ENCODE assay signal across 21 mouse cellular contexts in the genomic region with DNA sequence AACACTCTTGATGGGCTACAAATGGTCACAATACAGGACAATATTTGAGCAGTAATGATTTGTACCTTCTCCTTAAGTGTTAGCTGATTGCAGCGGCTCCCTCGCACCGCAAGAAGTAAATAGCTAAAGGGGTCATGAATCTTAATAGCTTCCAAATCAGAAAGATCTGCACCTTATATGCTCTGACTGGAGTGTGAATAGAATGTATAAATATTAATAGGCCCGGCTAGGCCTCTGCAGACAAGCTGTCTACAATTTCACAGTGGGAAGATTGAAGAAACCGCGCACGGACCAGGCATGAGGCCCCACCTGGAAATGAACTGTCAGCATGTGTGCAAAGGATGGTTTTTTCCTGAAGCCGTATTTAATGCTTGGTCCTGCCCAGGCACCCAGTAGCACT.
DNase-seq lines count a peak whose midpoint lies in the region; ATAC-seq and TF ChIP-seq lines count a peak whose summit lies in the region.
"Had no signal": no experiment of that assay in that cellular context is flagged by ENCODE, and none has a peak within 500 bp of the region (broad histone marks: within the 10 kb centered on the region; RNA-seq: fewer than 3 reads in every experiment).

No protein-coding gene starts in this region.

- no peak for TF ChIP-seq CTCF in forebrain, postnatal 0 days (IDR thresholded peaks at IDR 0.05; ENCODE audit: low read depth)
- no peak for TF ChIP-seq CTCF in hindbrain, postnatal 0 days (IDR thresholded peaks at IDR 0.05; ENCODE audit: low read depth)

- H3K9ac ChIP-seq in forebrain, embryonic 11.5 days (ENCODE audit: low read length), result no peak overlapping the region
- no peak overlapping the region for H3K9ac ChIP-seq in forebrain, postnatal 0 days
- H3K9ac ChIP-seq in hindbrain, embryonic 13.5 days, result no peak overlapping the region
- H3K9ac ChIP-seq in hindbrain, postnatal 0 days (replicated peaks; ENCODE audit: low read length), result no peak overlapping the region
- H3K9ac ChIP-seq in neural tube, embryonic 13.5 days, result no peak overlapping the region
- no peak overlapping the region for H3K9ac ChIP-seq in neural tube, embryonic 15.5 days (replicated peaks)
- H3K9ac ChIP-seq: embryonic facial prominence, embryonic 12.5 days; forebrain, embryonic 12.5 days; heart, embryonic 13.5 days had no signal

- DNase-seq in forebrain, embryonic 11.5 days (ENCODE audit: low spot score), result no peak
- no peak for DNase-seq in forebrain, postnatal 0 days
- no peak for DNase-seq in hindbrain, postnatal 0 days (ENCODE audit: low spot score)
- no peak for DNase-seq in thymus, postnatal 36 days
- DNase-seq in adrenal gland, postnatal 25 days, result no peak
- DNase-seq: adrenal gland, adult 8-10 months; B cell, adult 2 months; cerebellum, adult 11-12 months; cerebellum, adult 9-10 months; cerebellum, postnatal 25 days; gastrocnemius, postnatal 36 days; heart, adult 11 months; heart, postnatal 36 days had no signal

- WGBS in forebrain, embryonic 11.5 days, result 86% methylated on average over 8 of the region's 8 CpGs
- 60% methylated on average over 8 of the region's 8 CpGs for WGBS in forebrain, postnatal 0 days
- 49% methylated on average over 8 of the region's 8 CpGs for WGBS in hindbrain, embryonic 13.5 days
- WGBS in hindbrain, postnatal 0 days, result 54% methylated on average over 8 of the region's 8 CpGs
- 56% methylated on average over 8 of the region's 8 CpGs for WGBS in neural tube, embryonic 13.5 days
- 50% methylated on average over 8 of the region's 8 CpGs for WGBS in neural tube, embryonic 15.5 days

- H3K4me1 ChIP-seq in forebrain, embryonic 11.5 days (replicated peaks; ENCODE audit: control insufficient read depth, insufficient read depth, low read length), result no peaks in the 10 kb centered on the region
- H3K4me1 ChIP-seq in forebrain, postnatal 0 days (ENCODE audit: insufficient read depth), result no peaks in the 10 kb centered on the region
- H3K4me1 ChIP-seq in hindbrain, embryonic 13.5 days (replicated peaks), result peaks cover 5% of the 10 kb centered on the region; the same call in 1 of the 2 replicates
- no peaks in the 10 kb centered on the region for H3K4me1 ChIP-seq in hindbrain, postnatal 0 days (ENCODE audit: insufficient read depth, low read length)
- H3K4me1 ChIP-seq in neural tube, embryonic 13.5 days (replicated peaks), result no peaks in the 10 kb centered on the region
- no peaks in the 10 kb centered on the region for H3K4me1 ChIP-seq in neural tube, embryonic 15.5 days
- H3K4me1 ChIP-seq: embryonic facial prominence, embryonic 12.5 days; heart, embryonic 13.5 days had no signal

- H3K27ac ChIP-seq in forebrain, embryonic 11.5 days (ENCODE audit: low read depth, low read length), result no peak overlapping the region
- H3K27ac ChIP-seq in forebrain, postnatal 0 days (ENCODE audit: low read depth, low read length), result no peak overlapping the region
- H3K27ac ChIP-seq in hindbrain, embryonic 13.5 days, result peak overlapping the region; percentile 69; the same call in 1 of the 2 replicates
- no peak overlapping the region for H3K27ac ChIP-seq in hindbrain, postnatal 0 days
- H3K27ac ChIP-seq in neural tube, embryonic 13.5 days (replicated peaks), result 0 out of 2 replicates have a peak overlapping the region, but pooled peaks have one; percentile 23
- no peak overlapping the region for H3K27ac ChIP-seq in neural tube, embryonic 15.5 days (replicated peaks)
- H3K27ac ChIP-seq: embryonic facial prominence, embryonic 12.5 days; forebrain, embryonic 12.5 days; heart, embryonic 13.5 days had no signal

- no peaks in the 10 kb centered on the region for H3K9me3 ChIP-seq in forebrain, embryonic 11.5 days (ENCODE audit: control insufficient read depth, low read length)
- H3K9me3 ChIP-seq in forebrain, postnatal 0 days (ENCODE audit: low read length), result no peaks in the 10 kb centered on the region
- no peaks in the 10 kb centered on the region for H3K9me3 ChIP-seq in hindbrain, embryonic 13.5 days
- no peaks in the 10 kb centered on the region for H3K9me3 ChIP-seq in hindbrain, postnatal 0 days (ENCODE audit: low read length)
- no peaks in the 10 kb centered on the region for H3K9me3 ChIP-seq in neural tube, embryonic 13.5 days
- no peaks in the 10 kb centered on the region for H3K9me3 ChIP-seq in neural tube, embryonic 15.5 days (replicated peaks)
- H3K9me3 ChIP-seq: embryonic facial prominence, embryonic 12.5 days; forebrain, embryonic 12.5 days; heart, embryonic 13.5 days had no signal

- ATAC-seq in forebrain, embryonic 11.5 days (replicated peaks; ENCODE audit: low FRiP score), result 0 out of 2 replicates have a peak, but pooled peaks have one; percentile 18
- no peak for ATAC-seq in forebrain, postnatal 0 days
- peak; percentile 39; the same call in 1 of the 2 replicates for ATAC-seq in hindbrain, embryonic 13.5 days (ENCODE audit: low FRiP score)
- ATAC-seq in hindbrain, postnatal 0 days, result no peak
- no peak for ATAC-seq in neural tube, embryonic 13.5 days (ENCODE audit: low read depth)
- ATAC-seq in neural tube, embryonic 15.5 days (ENCODE audit: low FRiP score), result no peak
- ATAC-seq: CD4-positive, CD25-positive, alpha-beta regulatory T cell, adult 4 months had no signal

- H3K4me2 ChIP-seq in forebrain, embryonic 11.5 days (ENCODE audit: low read depth, low read length, severe bottlenecking), result no peak overlapping the region
- H3K4me2 ChIP-seq in forebrain, postnatal 0 days (ENCODE audit: low read depth), result no peak overlapping the region
- H3K4me2 ChIP-seq in hindbrain, embryonic 13.5 days, result no peak overlapping the region
- H3K4me2 ChIP-seq in hindbrain, postnatal 0 days (ENCODE audit: low read depth, low read length), result no peak overlapping the region
- no peak overlapping the region for H3K4me2 ChIP-seq in neural tube, embryonic 13.5 days
- H3K4me2 ChIP-seq in neural tube, embryonic 15.5 days, result no peak overlapping the region
- H3K4me2 ChIP-seq: embryonic facial prominence, embryonic 12.5 days; forebrain, embryonic 12.5 days; heart, embryonic 13.5 days had no signal

- H3K27me3 ChIP-seq in forebrain, embryonic 11.5 days (ENCODE audit: control insufficient read depth, insufficient read depth, low read length), result no peaks in the 10 kb centered on the region
- H3K27me3 ChIP-seq in forebrain, postnatal 0 days (ENCODE audit: insufficient read depth, low read length), result no peaks in the 10 kb centered on the region
- H3K27me3 ChIP-seq in hindbrain, embryonic 13.5 days, result no peaks in the 10 kb centered on the region
- no peaks in the 10 kb centered on the region for H3K27me3 ChIP-seq in hindbrain, postnatal 0 days (ENCODE audit: insufficient read depth, low read length)
- H3K27me3 ChIP-seq in neural tube, embryonic 13.5 days, result no peaks in the 10 kb centered on the region
- no peaks in the 10 kb centered on the region for H3K27me3 ChIP-seq in neural tube, embryonic 15.5 days (replicated peaks)
- H3K27me3 ChIP-seq: embryonic facial prominence, embryonic 12.5 days; forebrain, embryonic 12.5 days; heart, embryonic 13.5 days had no signal

- H3K4me3 ChIP-seq in forebrain, embryonic 11.5 days (ENCODE audit: low read depth, low read length), result no peak overlapping the region
- no peak overlapping the region for H3K4me3 ChIP-seq in forebrain, postnatal 0 days (ENCODE audit: low read depth, low read length)
- no peak overlapping the region for H3K4me3 ChIP-seq in hindbrain, embryonic 13.5 days
- H3K4me3 ChIP-seq in hindbrain, postnatal 0 days (ENCODE audit: low read length), result no peak overlapping the region
- H3K4me3 ChIP-seq in neural tube, embryonic 13.5 days, result no peak overlapping the region
- no peak overlapping the region for H3K4me3 ChIP-seq in neural tube, embryonic 15.5 days (replicated peaks)
- H3K4me3 ChIP-seq: embryonic facial prominence, embryonic 12.5 days; forebrain, embryonic 12.5 days; heart, embryonic 13.5 days had no signal

- H3K36me3 ChIP-seq in forebrain, embryonic 11.5 days (ENCODE audit: control insufficient read depth, insufficient read depth, low read length), result no peaks in the 10 kb centered on the region
- H3K36me3 ChIP-seq in forebrain, postnatal 0 days (ENCODE audit: insufficient read depth), result no peaks in the 10 kb centered on the region
- no peaks in the 10 kb centered on the region for H3K36me3 ChIP-seq in hindbrain, embryonic 13.5 days
- H3K36me3 ChIP-seq in hindbrain, postnatal 0 days (ENCODE audit: insufficient read depth, low read length), result no peaks in the 10 kb centered on the region
- no peaks in the 10 kb centered on the region for H3K36me3 ChIP-seq in neural tube, embryonic 13.5 days
- H3K36me3 ChIP-seq in neural tube, embryonic 15.5 days, result no peaks in the 10 kb centered on the region
- H3K36me3 ChIP-seq: embryonic facial prominence, embryonic 12.5 days; forebrain, embryonic 12.5 days; G1E; heart, embryonic 13.5 days had no signal

Comparison
In these comparisons a context has a peak if more than half of its experiments do, and no peak if none do; other contexts are left out.
1. ATAC-seq: peak in forebrain, embryonic 11.5 days (single experiment) and hindbrain, embryonic 13.5 days (single experiment); none in forebrain, postnatal 0 days (single experiment), hindbrain, postnatal 0 days (single experiment), neural tube, embryonic 13.5 days (single experiment) and neural tube, embryonic 15.5 days (single experiment).
2. H3K27ac ChIP-seq: peak in hindbrain, embryonic 13.5 days (single experiment) and neural tube, embryonic 13.5 days (single experiment); none in forebrain, embryonic 11.5 days (single experiment), forebrain, postnatal 0 days (single experiment), hindbrain, postnatal 0 days (single experiment) and neural tube, embryonic 15.5 days (single experiment).